Mouse (Mus musculus) heart, embryonic 14.5 days (tissue): ENCODE data around the gene Olfr1222. TPM values are rescaled to one million over a fixed set of nuclear protein-coding genes. Genes with fewer than 3 reads are reported as not detected.

Experiments
- ATAC-seq: fragments of 200-750 bp; cut with Nextera tagmentation; 2 replicates; pipeline ENCODE4 v1.8.0; 2017; ENCODE audit warnings: low read depth, moderate TSS enrichment; ENCODE audit not compliant: insufficient number of reproducible peaks, insufficient read depth, low FRiP score
- H3K27ac ChIP-seq, 2 experiments: fragments of 200-500 bp in 1 of 2; fragments of 300-500 bp in 1 of 2; sonication (generic) in 1 of 2; replicated peaks in 1 of 2; 2 replicates each; pipeline ENCODE4 v1.5.1; 2012 to 2014; ENCODE audit warnings: low read depth in 2 of 2, low read length in 2 of 2, control low read depth in 1 of 2, mild to moderate bottlenecking in 1 of 2, mixed read lengths in 1 of 2; ENCODE audit not compliant: control insufficient read depth in 1 of 2, insufficient read depth in 1 of 2
- H3K27me3 ChIP-seq: fragments of 300-500 bp; sonication (generic); 2 replicates; pipeline ENCODE4 v1.6.1; 2014; ENCODE audit warnings: mild to moderate bottlenecking, low read length, control low read depth; ENCODE audit not compliant: control insufficient read depth, insufficient read depth
- H3K36me3 ChIP-seq: fragments of 300-500 bp; sonication (generic); 2 replicates; pipeline ENCODE4 v1.6.1; 2014; ENCODE audit warnings: mild to moderate bottlenecking, control low read depth, low read length, mixed read lengths; ENCODE audit not compliant: control insufficient read depth, insufficient read depth
- H3K4me1 ChIP-seq, 2 experiments: fragments of 200-500 bp in 1 of 2; fragments of 300-500 bp in 1 of 2; sonication (generic) in 1 of 2; 2 replicates each; pipeline ENCODE4 v1.6.1; 2012 to 2014; ENCODE audit warnings: low read length in 2 of 2, control low read depth in 1 of 2, mixed read lengths in 1 of 2; ENCODE audit not compliant: control insufficient read depth in 2 of 2, insufficient read depth in 2 of 2
- H3K4me2 ChIP-seq: fragments of 300-500 bp; sonication (generic); 2 replicates; pipeline ENCODE4 v1.6.1; 2014; ENCODE audit warnings: mild to moderate bottlenecking, low read length
- H3K4me3 ChIP-seq, 2 experiments: fragments of 200-500 bp in 1 of 2; fragments of 300-500 bp in 1 of 2; sonication (generic) in 1 of 2; 2 replicates each; pipeline ENCODE4 v1.5.1; 2012 to 2014; ENCODE audit warnings: low read length in 2 of 2, mild to moderate bottlenecking in 2 of 2, control low read depth in 1 of 2, low read depth in 1 of 2, moderate library complexity in 1 of 2; ENCODE audit not compliant: control insufficient read depth in 1 of 2, insufficient read depth in 1 of 2
- H3K9ac ChIP-seq: fragments of 300-500 bp; sonication (generic); 2 replicates; pipeline ENCODE4 v1.6.1; 2014; ENCODE audit warnings: mild to moderate bottlenecking, low read length
- H3K9me3 ChIP-seq: fragments of 300-500 bp; sonication (generic); 2 replicates; pipeline ENCODE4 v1.6.1; 2016; ENCODE audit warnings: low read length, control low read depth; ENCODE audit not compliant: control insufficient read depth
- WGBS: fragments of 180-500 bp; shearing (Covaris S2); extraction: QIAGEN DNeasy Blood & Tissue Kit; methylation state at CpG from one replicate; pipeline ENCODE4 v1.1.7; 2014; 5-methylcytosine and 5-hydroxymethylcytosine counted together
- polyA plus RNA-seq: library from polyadenylated mRNA; unstranded; fragments of >200 nt; fragmentation: Nextera tagmentation; extraction: Ambion mirVana; gene quantifications from 2 replicates; pipeline ENCODE4 v1.2.1, GENCODE M21; 2014

Gene Olfr1222
- polyA plus RNA-seq, 1 experiment from 2014 or later: not detected

DNA sequence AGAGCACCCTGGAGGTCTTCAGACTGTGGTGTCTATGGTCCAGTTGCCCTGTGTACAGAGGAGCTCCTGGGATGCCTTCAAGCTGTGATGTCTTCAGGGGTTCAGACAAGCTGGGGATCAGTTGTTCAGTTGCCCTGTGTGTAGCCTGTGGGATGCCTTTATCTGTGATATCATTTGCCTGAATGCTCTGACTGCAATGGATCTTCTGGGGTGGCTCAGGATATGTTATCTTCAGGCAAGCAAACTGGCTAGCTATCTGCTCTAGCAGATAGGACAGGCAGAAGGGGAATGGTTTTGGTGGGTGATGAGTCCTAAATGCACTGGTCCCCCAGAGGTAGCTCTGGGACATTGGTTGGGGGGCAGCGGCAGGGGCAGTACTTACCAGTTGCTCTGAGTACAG lies 39.0 kb downstream of the Olfr1222 start:
- Histone ChIP-seq H3K9me3 (no peaks in the 10 kb centered on the region), H3K4me1 (no peaks in the 10 kb centered on the region), H3K9ac (no peak overlapping the region), H3K4me3 (no peak overlapping the region), H3K4me2 (no peak overlapping the region), H3K36me3 (no peaks in the 10 kb centered on the region), H3K27ac (no peak overlapping the region), H3K27me3 (no peaks in the 10 kb centered on the region)
- no peak for ATAC-seq
- 73% methylated on average over 1 of the region's 1 CpGs for WGBS

DNA sequence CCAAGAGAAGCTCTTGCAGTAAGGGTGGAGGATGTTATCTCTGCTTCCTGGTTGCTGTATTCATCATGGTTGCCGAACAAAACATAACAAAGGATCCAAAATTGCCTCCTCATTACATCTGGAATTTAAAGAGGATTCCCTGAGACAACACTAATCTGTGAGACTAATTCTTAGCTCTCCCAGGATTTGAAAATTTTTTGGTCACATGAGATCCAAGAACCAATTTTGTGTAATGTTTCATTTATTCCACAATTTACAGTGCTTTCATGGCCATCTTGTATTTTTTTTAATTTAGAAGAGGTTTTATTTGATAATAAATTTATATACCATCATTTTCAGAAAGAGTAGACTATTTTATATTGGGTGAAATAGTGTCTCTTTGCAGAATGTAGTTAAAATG lies 49.4 kb downstream of the Olfr1222 start, which contains the start of gene Olfr1219:
Olfr1219 (minus strand) TSS at position 101 of the 400 bp plus-strand sequence.
- H3K9me3 ChIP-seq: no peaks in the 10 kb centered on the region
- H3K4me1 ChIP-seq: no peaks in the 10 kb centered on the region
- H3K27me3 ChIP-seq: no peaks in the 10 kb centered on the region
- no peak within 1 kb of the TSS for H3K4me2 ChIP-seq
- no peak within 1 kb of the TSS for H3K27ac ChIP-seq
- no peak within 1 kb of the TSS for H3K9ac ChIP-seq
- ATAC-seq: no peak
- no peaks in the 10 kb centered on the region for H3K36me3 ChIP-seq
- H3K4me3 ChIP-seq: no peak within 1 kb of the TSS
- WGBS: 56% methylated on average over 1 of the region's 1 CpGs

DNA sequence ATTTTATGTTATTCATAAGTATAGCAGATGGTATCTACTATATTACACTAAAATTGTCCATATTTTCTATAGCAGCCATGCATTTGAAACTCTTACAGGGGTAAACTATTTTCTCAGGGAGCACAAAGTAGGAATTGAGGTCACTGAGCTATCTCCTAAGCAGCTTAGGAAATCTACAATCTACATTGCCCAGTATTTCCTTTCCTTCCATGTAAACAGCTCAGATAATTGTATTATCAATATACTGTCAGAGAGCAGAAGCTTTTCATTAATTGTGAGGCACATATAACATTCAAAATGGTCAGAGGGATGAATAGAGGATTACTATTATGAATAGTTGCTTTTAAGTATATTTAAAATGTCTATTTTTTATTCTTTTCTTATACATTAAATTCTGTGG lies 51.4 kb downstream of the Olfr1222 start:
- Histone ChIP-seq H3K9me3 (no peaks in the 10 kb centered on the region), H3K27me3 (no peaks in the 10 kb centered on the region), H3K27ac (no peak overlapping the region), H3K4me2 (no peak overlapping the region), H3K4me3 (no peak overlapping the region), H3K4me1 (no peaks in the 10 kb centered on the region), H3K36me3 (no peaks in the 10 kb centered on the region), H3K9ac (no peak overlapping the region)
- no peak for ATAC-seq

Other genes starting within 250 kb of the Olfr1222 start
- gene Olfr1208, start 230.7 kb downstream of the Olfr1222 start, polyA plus RNA-seq: not detected in 2 replicates
- gene Olfr1209, start 217.9 kb downstream of the Olfr1222 start, polyA plus RNA-seq: not detected in 2 replicates
- not detected in 2 replicates for gene Olfr1211, start 194.9 kb downstream of the Olfr1222 start, polyA plus RNA-seq
- gene Olfr1212, start 179.1 kb downstream of the Olfr1222 start, polyA plus RNA-seq: not detected in 2 replicates
- gene Gm13762, start 152.8 kb downstream of the Olfr1222 start, polyA plus RNA-seq: not detected in 2 replicates
- not detected in 2 replicates for gene Olfr1214, start 140.4 kb downstream of the Olfr1222 start, polyA plus RNA-seq
- not detected in 2 replicates for gene Olfr1215, start 126.1 kb downstream of the Olfr1222 start, polyA plus RNA-seq
- not detected in 2 replicates for gene Olfr1216, start 114.7 kb downstream of the Olfr1222 start, polyA plus RNA-seq
- not detected in 2 replicates for gene Olfr1217, start 101.0 kb downstream of the Olfr1222 start, polyA plus RNA-seq
- not detected in 2 replicates for gene Olfr1218, start 71.9 kb downstream of the Olfr1222 start, polyA plus RNA-seq
- gene Olfr1219, start 49.5 kb downstream of the Olfr1222 start, polyA plus RNA-seq: not detected in 2 replicates
- gene Olfr1220, start 26.2 kb downstream of the Olfr1222 start, polyA plus RNA-seq: not detected in 2 replicates
- not detected in 2 replicates for gene Olfr1221, start 15.8 kb downstream of the Olfr1222 start, polyA plus RNA-seq
- not detected in 2 replicates for gene Olfr1223, start 18.5 kb upstream of the Olfr1222 start, polyA plus RNA-seq
- gene Olfr1224-ps1, start 31.0 kb upstream of the Olfr1222 start, polyA plus RNA-seq: not detected in 2 replicates
- not detected in 2 replicates for gene Olfr1225, start 41.6 kb upstream of the Olfr1222 start, polyA plus RNA-seq
- not detected in 2 replicates for gene Olfr1226, start 67.0 kb upstream of the Olfr1222 start, polyA plus RNA-seq
- not detected in 2 replicates for gene Olfr1228, start 121.0 kb upstream of the Olfr1222 start, polyA plus RNA-seq
- gene Olfr1229, start 155.0 kb upstream of the Olfr1222 start, polyA plus RNA-seq: not detected in 2 replicates
- not detected in 2 replicates for gene Olfr1230, start 164.2 kb upstream of the Olfr1222 start, polyA plus RNA-seq
- not detected in 2 replicates for gene Olfr1231, start 174.0 kb upstream of the Olfr1222 start, polyA plus RNA-seq
- not detected in 2 replicates for gene Olfr1232, start 196.6 kb upstream of the Olfr1222 start, polyA plus RNA-seq
- gene Olfr1233, start 209.3 kb upstream of the Olfr1222 start, polyA plus RNA-seq: not detected in 2 replicates
- not detected in 2 replicates for gene Olfr1234, start 231.8 kb upstream of the Olfr1222 start, polyA plus RNA-seq